Mouse (Mus musculus): Measurements from ENCODE around the gene Lrmda.

The Lrmda gene

GRCm38 (mm10) chr14:22043420-22043819 is 23.9 kb downstream of the Lrmda start:
- no peak for DNase-seq (ENCODE audit: low spot score in 2 of 2)

- no peak for DNase-seq (ENCODE audit: low spot score in 2 of 2)
Observed at GRCm38 (mm10) chr14:22046262-22046856, 26.8 kb downstream of the Lrmda start.

GRCm38 (mm10) chr14:22048068-22048899 is 28.8 kb downstream of the Lrmda start:
- DNase-seq (ENCODE audit: low spot score in 2 of 2): no peak

- DNase-seq (ENCODE audit: low spot score in 2 of 2): no peak
Observed at GRCm38 (mm10) chr14:22048900-22049199, 29.3 kb downstream of the Lrmda start.

GRCm38 (mm10) chr14:22049282-22049681 is 29.8 kb downstream of the Lrmda start:
- DNase-seq (ENCODE audit: low spot score in 2 of 2): no peak

GRCm38 (mm10) chr14:22051941-22052664 is 32.6 kb downstream of the Lrmda start:
- DNase-seq (ENCODE audit: low spot score in 2 of 2): no peak

- no peak for DNase-seq (ENCODE audit: low spot score in 2 of 2)
Observed at GRCm38 (mm10) chr14:22055630-22056029, 36.1 kb downstream of the Lrmda start.

GRCm38 (mm10) chr14:22056246-22056645 is 36.7 kb downstream of the Lrmda start:
- DNase-seq (ENCODE audit: low spot score in 2 of 2): no peak

GRCm38 (mm10) chr14:22058729-22059128 is 39.2 kb downstream of the Lrmda start:
- no peak for DNase-seq (ENCODE audit: low spot score in 2 of 2)

- no peak for DNase-seq (ENCODE audit: low spot score in 2 of 2)
Observed at GRCm38 (mm10) chr14:22059348-22059861, 39.9 kb downstream of the Lrmda start.

- no peak for DNase-seq (ENCODE audit: low spot score in 2 of 2)
Observed at GRCm38 (mm10) chr14:22060787-22061186, 41.3 kb downstream of the Lrmda start.

- DNase-seq (ENCODE audit: low spot score in 2 of 2): no peak
Observed at GRCm38 (mm10) chr14:22062117-22062855, 42.8 kb downstream of the Lrmda start.

- no peak for DNase-seq (ENCODE audit: low spot score in 2 of 2)
Observed at GRCm38 (mm10) chr14:22069169-22069568, 49.7 kb downstream of the Lrmda start.

- DNase-seq (ENCODE audit: low spot score in 2 of 2): no peak
Observed at GRCm38 (mm10) chr14:22073385-22073784, 53.9 kb downstream of the Lrmda start.

GRCm38 (mm10) chr14:22074229-22074628 is 54.7 kb downstream of the Lrmda start:
- DNase-seq (ENCODE audit: low spot score in 2 of 2): no peak

GRCm38 (mm10) chr14:22083931-22084330 is 64.4 kb downstream of the Lrmda start:
- DNase-seq (ENCODE audit: low spot score in 2 of 2): no peak

GRCm38 (mm10) chr14:22085411-22085810 is 65.9 kb downstream of the Lrmda start:
- DNase-seq (ENCODE audit: low spot score in 2 of 2): no peak

GRCm38 (mm10) chr14:22088604-22089003 is 69.1 kb downstream of the Lrmda start:
- no peak for DNase-seq (ENCODE audit: low spot score in 2 of 2)

GRCm38 (mm10) chr14:22089331-22089730 is 69.8 kb downstream of the Lrmda start:
- DNase-seq (ENCODE audit: low spot score in 2 of 2): no peak

- no peak for DNase-seq (ENCODE audit: low spot score in 2 of 2)
Observed at GRCm38 (mm10) chr14:22089866-22090470, 70.5 kb downstream of the Lrmda start.

GRCm38 (mm10) chr14:22090778-22091211 is 71.3 kb downstream of the Lrmda start:
- DNase-seq (ENCODE audit: low spot score in 2 of 2): no peak
